Mouse (Mus musculus): ENCODE results near the gene Mrtfa. TPM values are rescaled to one million over a fixed set of nuclear protein-coding genes. Genes with fewer than 3 reads are reported as not detected.

Mrtfa gene
- polyA plus RNA-seq, 1 experiment from 2014 or later = 34.0 TPM

DNA sequence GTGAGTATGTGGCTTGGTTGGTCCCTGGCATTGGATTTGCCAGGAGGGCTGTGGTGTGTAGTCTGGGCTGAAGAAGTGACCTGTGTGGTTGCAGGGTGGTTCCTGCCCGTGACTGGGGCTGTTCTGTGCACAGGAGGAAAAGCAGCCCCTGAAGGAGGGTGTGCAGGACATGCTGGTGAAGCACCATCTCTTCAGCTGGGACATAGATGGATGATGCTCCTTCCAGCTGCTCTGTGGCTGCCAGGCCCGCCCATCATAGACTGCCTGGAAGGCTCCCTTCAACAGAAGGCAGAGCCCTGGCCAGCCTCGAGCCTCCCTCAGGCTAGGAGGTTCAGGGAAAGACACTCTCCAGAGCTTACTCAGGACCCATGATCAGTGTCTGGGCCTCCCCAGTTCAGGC, 179.0 kb downstream of the Mrtfa start:
- Histone ChIP-seq H3K9ac (replicated peaks; ENCODE audit: low read length) (no peak overlapping the region), H3K4me3 (replicated peaks; ENCODE audit: low read depth, low read length) (no peak overlapping the region), H3K4me2 (ENCODE audit: low read length) (no peak overlapping the region), H3K27ac (replicated peaks; ENCODE audit: low read depth, low read length) (no peak overlapping the region), H3K4me1 (ENCODE audit: control insufficient read depth, insufficient read depth, low read length) (no peaks in the 10 kb centered on the region), H3K36me3 (ENCODE audit: control insufficient read depth, insufficient read depth, low read length) (peaks cover 90% of the 10 kb centered on the region), H3K9me3 (ENCODE audit: control insufficient read depth, low read length) (no peaks in the 10 kb centered on the region), H3K27me3 (ENCODE audit: control insufficient read depth, insufficient read depth, low read length) (no peaks in the 10 kb centered on the region)
- ATAC-seq (ENCODE audit: low FRiP score, low TSS enrichment) (no peak), DNase-seq (no peak)
- WGBS = 81% methylated on average over 3 of the region's 3 CpGs

DNA sequence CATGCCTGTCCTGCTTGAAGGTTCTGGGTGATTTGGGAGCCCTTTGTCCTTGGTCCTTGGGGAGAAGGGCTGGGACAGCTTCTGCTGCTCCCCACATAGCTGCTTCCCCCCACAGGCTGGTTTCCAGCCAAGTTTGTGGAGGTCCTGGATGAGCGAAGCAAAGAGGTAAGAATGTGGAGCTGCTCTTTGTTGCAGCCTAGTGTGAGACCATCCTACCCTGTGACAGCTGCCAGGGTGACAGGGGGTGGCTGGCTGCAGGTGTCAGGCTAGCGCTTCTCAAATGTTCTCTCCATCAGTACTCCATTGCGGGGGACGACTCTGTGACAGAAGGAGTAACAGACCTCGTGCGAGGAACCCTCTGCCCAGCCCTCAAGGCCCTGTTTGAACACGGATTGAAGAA, 180.4 kb downstream of the Mrtfa start:
- no peak overlapping the region for H3K27ac ChIP-seq (replicated peaks; ENCODE audit: low read depth, low read length)
- H3K27me3 ChIP-seq (ENCODE audit: control insufficient read depth, insufficient read depth, low read length) = no peaks in the 10 kb centered on the region
- WGBS = 85% methylated on average over 7 of the region's 7 CpGs
- H3K4me1 ChIP-seq (ENCODE audit: control insufficient read depth, insufficient read depth, low read length) = no peaks in the 10 kb centered on the region
- no peak overlapping the region for H3K4me3 ChIP-seq (replicated peaks; ENCODE audit: low read depth, low read length)
- DNase-seq (no peak), ATAC-seq (ENCODE audit: low FRiP score, low TSS enrichment) (no peak)
- H3K36me3 ChIP-seq (ENCODE audit: control insufficient read depth, insufficient read depth, low read length) = peaks cover 86% of the 10 kb centered on the region
- H3K9me3 ChIP-seq (ENCODE audit: control insufficient read depth, low read length) = no peaks in the 10 kb centered on the region
- no peak overlapping the region for H3K9ac ChIP-seq (replicated peaks; ENCODE audit: low read length)
- no peak overlapping the region for H3K4me2 ChIP-seq (ENCODE audit: low read length)

DNA sequence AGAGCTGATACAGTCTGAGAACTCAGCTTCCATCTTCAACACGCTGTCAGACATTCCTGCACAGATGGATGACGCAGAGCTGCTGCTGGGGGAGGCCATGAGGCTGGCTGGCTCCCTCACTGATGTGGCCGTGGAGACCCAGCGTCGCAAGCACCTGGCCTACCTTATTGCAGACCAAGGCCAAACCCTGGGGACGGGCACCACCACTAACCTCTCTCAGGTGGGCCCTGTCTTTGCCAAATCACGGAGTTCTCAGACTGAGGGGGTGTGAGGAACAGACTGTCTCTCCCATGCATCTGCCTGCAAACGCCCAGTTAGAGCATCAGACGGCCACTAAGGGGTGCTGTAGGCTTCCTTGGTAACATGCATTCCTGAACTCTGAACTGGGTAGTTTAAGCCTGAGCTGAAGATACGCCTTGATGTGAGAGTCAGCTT, 181.9 kb downstream of the Mrtfa start:
- no peaks in the 10 kb centered on the region for H3K4me1 ChIP-seq (ENCODE audit: control insufficient read depth, insufficient read depth, low read length)
- no peaks in the 10 kb centered on the region for H3K9me3 ChIP-seq (ENCODE audit: control insufficient read depth, low read length)
- H3K4me2 ChIP-seq (ENCODE audit: low read length) = no peak overlapping the region
- WGBS = 65% methylated on average over 10 of the region's 10 CpGs
- H3K27ac ChIP-seq (replicated peaks; ENCODE audit: low read depth, low read length) = no peak overlapping the region
- DNase-seq (peak; percentile 35), ATAC-seq (ENCODE audit: low FRiP score, low TSS enrichment) (no peak)
- H3K36me3 ChIP-seq (ENCODE audit: control insufficient read depth, insufficient read depth, low read length) = peaks cover 76% of the 10 kb centered on the region
- H3K9ac ChIP-seq (replicated peaks; ENCODE audit: low read length) = no peak overlapping the region
- H3K4me3 ChIP-seq (replicated peaks; ENCODE audit: low read depth, low read length) = no peak overlapping the region
- H3K27me3 ChIP-seq (ENCODE audit: control insufficient read depth, insufficient read depth, low read length) = no peaks in the 10 kb centered on the region

DNA sequence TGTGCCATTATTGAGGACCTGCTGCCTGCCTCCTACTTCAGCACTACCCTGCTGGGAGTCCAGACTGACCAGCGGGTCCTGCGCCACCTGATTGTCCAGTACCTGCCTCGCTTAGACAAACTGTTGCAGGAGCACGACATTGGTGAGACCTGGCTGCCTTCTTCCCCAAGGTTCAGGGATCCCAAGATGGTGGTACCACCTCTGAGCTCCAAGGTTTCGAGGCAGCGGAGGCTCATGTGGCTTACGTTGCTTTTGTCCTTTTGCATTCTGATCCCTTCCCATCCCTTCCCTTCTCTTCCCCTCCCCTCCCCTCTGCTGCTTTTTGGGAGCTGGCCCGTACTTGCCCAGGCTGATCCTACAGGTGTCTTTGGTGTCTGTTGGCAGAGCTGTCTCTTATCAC, 182.7 kb downstream of the Mrtfa start:
- no peak for DNase-seq
- no peak overlapping the region for H3K9ac ChIP-seq (replicated peaks; ENCODE audit: low read length)

DNA sequence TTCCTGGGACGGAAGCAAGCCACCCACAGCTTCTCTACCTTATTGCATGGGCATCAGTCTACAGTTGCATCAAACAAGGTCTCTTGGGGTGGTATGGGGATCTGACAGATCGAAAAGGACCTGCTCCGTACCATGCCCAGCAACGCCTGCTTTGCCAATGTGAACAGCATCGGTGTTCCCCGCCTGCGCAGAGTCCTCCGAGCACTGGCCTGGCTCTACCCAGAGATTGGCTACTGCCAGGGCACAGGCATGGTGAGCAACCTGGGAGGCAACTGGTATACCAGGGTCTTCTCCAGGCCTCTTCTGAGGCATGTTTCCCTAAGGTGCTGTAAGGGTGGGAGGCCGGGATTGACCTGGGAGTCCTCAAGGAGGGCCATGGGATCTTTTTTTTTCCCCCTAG, 183.2 kb downstream of the Mrtfa start:
- Histone ChIP-seq H3K4me3 (replicated peaks; ENCODE audit: low read depth, low read length) (no peak overlapping the region), H3K27me3 (ENCODE audit: control insufficient read depth, insufficient read depth, low read length) (no peaks in the 10 kb centered on the region), H3K27ac (replicated peaks; ENCODE audit: low read depth, low read length) (no peak overlapping the region), H3K9me3 (ENCODE audit: control insufficient read depth, low read length) (no peaks in the 10 kb centered on the region), H3K4me2 (ENCODE audit: low read length) (no peak overlapping the region), H3K9ac (replicated peaks; ENCODE audit: low read length) (no peak overlapping the region), H3K36me3 (ENCODE audit: control insufficient read depth, insufficient read depth, low read length) (peaks cover 74% of the 10 kb centered on the region), H3K4me1 (ENCODE audit: control insufficient read depth, insufficient read depth, low read length) (no peaks in the 10 kb centered on the region)
- no peak for ATAC-seq (ENCODE audit: low FRiP score, low TSS enrichment)
- WGBS = 92% methylated on average over 9 of the region's 9 CpGs
- DNase-seq = no peak

More for the DNA sequence above, 182.7 kb downstream of the Mrtfa start:
- Histone ChIP-seq H3K27me3 (ENCODE audit: control insufficient read depth, insufficient read depth, low read length) (no peaks in the 10 kb centered on the region), H3K4me2 (ENCODE audit: low read length) (no peak overlapping the region), H3K27ac (replicated peaks; ENCODE audit: low read depth, low read length) (no peak overlapping the region), H3K9me3 (ENCODE audit: control insufficient read depth, low read length) (no peaks in the 10 kb centered on the region), H3K4me3 (replicated peaks; ENCODE audit: low read depth, low read length) (no peak overlapping the region), H3K4me1 (ENCODE audit: control insufficient read depth, insufficient read depth, low read length) (no peaks in the 10 kb centered on the region), H3K36me3 (ENCODE audit: control insufficient read depth, insufficient read depth, low read length) (peaks cover 75% of the 10 kb centered on the region)
- 89% methylated on average over 8 of the region's 8 CpGs for WGBS
- ATAC-seq (ENCODE audit: low FRiP score, low TSS enrichment) = no peak

DNA sequence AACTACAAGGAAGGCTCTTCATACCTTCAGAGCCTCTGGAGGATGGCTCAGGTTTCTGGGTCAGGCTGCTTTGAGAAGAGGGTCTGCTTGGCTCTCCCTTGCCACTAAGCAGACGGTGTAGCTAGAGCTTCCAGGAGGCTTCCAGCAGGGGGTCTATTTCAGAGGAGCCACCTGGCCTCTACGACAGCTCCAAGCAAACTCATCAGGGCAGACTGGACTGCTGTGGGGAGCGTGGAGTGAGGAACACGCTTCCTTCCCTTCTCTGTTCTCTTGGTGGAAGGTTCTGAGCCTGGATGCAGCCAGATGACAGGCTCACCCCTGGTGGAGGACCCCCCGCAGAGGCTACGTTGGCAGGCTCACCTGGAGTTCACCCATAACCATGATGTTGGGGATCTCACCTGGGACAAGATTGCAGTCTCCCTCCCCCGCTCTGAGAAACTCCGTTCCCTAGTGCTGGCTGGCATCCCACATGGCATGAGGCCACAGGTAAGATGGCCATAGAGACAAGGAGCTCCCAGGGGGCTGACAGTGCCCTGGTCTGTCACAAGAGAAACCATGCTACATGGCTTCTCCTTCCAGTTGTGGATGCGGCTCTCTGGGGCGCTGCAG, 184.3 kb downstream of the Mrtfa start:
- no peak overlapping the region for H3K27ac ChIP-seq (replicated peaks; ENCODE audit: low read depth, low read length)
- H3K4me2 ChIP-seq (ENCODE audit: low read length) = no peak overlapping the region
- H3K36me3 ChIP-seq (ENCODE audit: control insufficient read depth, insufficient read depth, low read length) = peaks cover 63% of the 10 kb centered on the region
- ATAC-seq (ENCODE audit: low FRiP score, low TSS enrichment) = no peak
- DNase-seq = no peak
- H3K9me3 ChIP-seq (ENCODE audit: control insufficient read depth, low read length) = no peaks in the 10 kb centered on the region
- no peak overlapping the region for H3K4me3 ChIP-seq (replicated peaks; ENCODE audit: low read depth, low read length)
- no peak overlapping the region for H3K9ac ChIP-seq (replicated peaks; ENCODE audit: low read length)
- no peaks in the 10 kb centered on the region for H3K4me1 ChIP-seq (ENCODE audit: control insufficient read depth, insufficient read depth, low read length)
- WGBS = 88% methylated on average over 10 of the region's 10 CpGs
- H3K27me3 ChIP-seq (ENCODE audit: control insufficient read depth, insufficient read depth, low read length) = no peaks in the 10 kb centered on the region

DNA sequence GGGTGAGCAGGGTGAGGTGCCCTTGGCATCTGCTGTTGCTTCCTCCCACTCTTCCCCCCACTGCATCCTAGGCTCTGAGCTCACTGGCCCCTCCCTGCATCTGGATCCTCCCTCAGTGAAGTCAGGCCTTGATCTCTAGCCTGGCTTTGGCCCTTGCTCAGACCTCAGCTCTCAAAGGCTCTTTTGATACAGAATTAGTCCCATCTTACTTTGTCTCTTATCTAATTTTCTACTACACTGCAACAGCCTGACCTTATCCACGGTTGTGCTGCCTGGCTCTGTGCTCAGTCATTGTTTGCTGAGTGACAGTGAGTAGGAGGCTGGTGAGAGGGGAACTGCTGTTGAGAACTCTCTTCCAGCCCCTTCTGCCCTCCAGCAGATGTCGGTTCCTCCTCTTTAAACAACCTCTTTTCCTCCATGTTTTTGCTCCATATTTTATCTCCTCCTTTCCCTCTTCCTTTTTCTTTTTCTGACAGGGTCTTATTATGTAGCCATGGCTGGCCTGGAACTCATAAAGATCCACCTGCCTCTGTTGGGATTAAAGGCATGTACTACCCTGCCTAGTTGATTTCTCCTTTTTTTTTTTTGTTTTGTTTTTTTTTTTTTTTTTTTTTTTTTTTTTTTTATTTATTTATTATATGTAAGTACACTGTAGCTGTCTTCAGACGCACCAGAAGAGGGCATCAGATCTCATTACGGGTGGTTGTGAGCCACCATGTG, 190.0 kb downstream of the Mrtfa start:
- H3K27me3 ChIP-seq (ENCODE audit: control insufficient read depth, insufficient read depth, low read length) = no peaks in the 10 kb centered on the region
- no peak for ATAC-seq (ENCODE audit: low FRiP score, low TSS enrichment)
- peaks cover 19% of the 10 kb centered on the region for H3K36me3 ChIP-seq (ENCODE audit: control insufficient read depth, insufficient read depth, low read length)
- no peaks in the 10 kb centered on the region for H3K4me1 ChIP-seq (ENCODE audit: control insufficient read depth, insufficient read depth, low read length)
- H3K9me3 ChIP-seq (ENCODE audit: control insufficient read depth, low read length) = no peaks in the 10 kb centered on the region
- H3K27ac ChIP-seq (replicated peaks; ENCODE audit: low read depth, low read length) = no peak overlapping the region
- no peak overlapping the region for H3K4me2 ChIP-seq (ENCODE audit: low read length)
- no peak overlapping the region for H3K4me3 ChIP-seq (replicated peaks; ENCODE audit: low read depth, low read length)
- no peak for DNase-seq
- WGBS = 60% methylated on average over 4 of the region's 4 CpGs
- no peak overlapping the region for H3K9ac ChIP-seq (replicated peaks; ENCODE audit: low read length)

DNA sequence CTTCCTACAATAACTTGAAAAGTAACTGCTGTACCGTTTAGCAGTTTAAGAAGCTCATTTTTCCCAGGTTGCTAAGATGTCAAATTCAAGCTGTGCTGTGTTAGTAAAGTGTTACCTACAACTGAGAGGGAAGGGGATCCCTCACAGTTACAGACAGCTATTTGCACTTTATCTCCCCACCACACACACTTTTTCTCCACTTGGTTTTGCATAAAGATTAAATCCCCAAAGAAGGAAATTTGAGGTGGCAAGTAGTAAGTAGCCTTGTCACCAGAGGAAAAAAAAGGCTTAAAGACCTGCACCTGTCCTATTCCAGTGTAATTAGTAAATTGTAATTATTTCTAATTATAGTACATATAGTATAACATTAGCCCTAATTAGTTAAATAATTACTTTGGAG, 193.5 kb downstream of the Mrtfa start:
- no peaks in the 10 kb centered on the region for H3K9me3 ChIP-seq (ENCODE audit: control insufficient read depth, low read length)
- no peaks in the 10 kb centered on the region for H3K27me3 ChIP-seq (ENCODE audit: control insufficient read depth, insufficient read depth, low read length)
- ATAC-seq (ENCODE audit: low FRiP score, low TSS enrichment) (no peak), DNase-seq (no peak)
- no peak overlapping the region for H3K9ac ChIP-seq (replicated peaks; ENCODE audit: low read length)
- no peak overlapping the region for H3K4me2 ChIP-seq (ENCODE audit: low read length)
- H3K4me3 ChIP-seq (replicated peaks; ENCODE audit: low read depth, low read length) = no peak overlapping the region
- H3K36me3 ChIP-seq (ENCODE audit: control insufficient read depth, insufficient read depth, low read length) = no peaks in the 10 kb centered on the region
- WGBS = 70% methylated on average over 1 of the region's 1 CpGs
- no peaks in the 10 kb centered on the region for H3K4me1 ChIP-seq (ENCODE audit: control insufficient read depth, insufficient read depth, low read length)
- no peak overlapping the region for H3K27ac ChIP-seq (replicated peaks; ENCODE audit: low read depth, low read length)

All from midbrain, embryonic 14.5 days (tissue).